Mouse (Mus musculus) C2C12 (cell line): ENCODE results near the gene Litaf. TPM values are rescaled to one million over a fixed set of nuclear protein-coding genes. Genes with fewer than 3 reads are reported as not detected.

Experiments
- H3K27me3 ChIP-seq: one replicate; pipeline ENCODE4 v1.6.1; 2011; ENCODE audit not compliant: control insufficient read depth, insufficient read depth, insufficient read length
- H3K36me3 ChIP-seq: one replicate; pipeline ENCODE4 v1.6.1; 2011; ENCODE audit not compliant: control insufficient read depth, insufficient read depth
- H3K4me3 ChIP-seq: one replicate; pipeline ENCODE4 v1.5.1; 2011; ENCODE audit warnings: mild to moderate bottlenecking, control low read depth; ENCODE audit not compliant: poor library complexity, insufficient read depth, severe bottlenecking
- H3K79me2 ChIP-seq: one replicate; pipeline ENCODE4 v1.6.1; 2011; ENCODE audit not compliant: control insufficient read depth, insufficient read depth
- H3K79me3 ChIP-seq: one replicate; pipeline ENCODE4 v1.6.1; 2011; ENCODE audit warnings: low read depth, control low read depth
- H3ac ChIP-seq: one replicate; pipeline ENCODE3; 2011; ENCODE audit warnings: low read depth; ENCODE audit not compliant: control insufficient read depth, insufficient read length
- CEBPB ChIP-seq: IDR thresholded peaks from one replicate; pipeline ENCODE4 v1.6.1; 2011; ENCODE audit warnings: low read depth, mild to moderate bottlenecking, control low read depth, moderate library complexity
- CTCF ChIP-seq: IDR thresholded peaks from one replicate; pipeline ENCODE4 v1.5.1; 2011; ENCODE audit not compliant: control insufficient read depth, insufficient read depth, insufficient read length
- FOSL1 ChIP-seq: IDR thresholded peaks from one replicate; pipeline ENCODE4 v1.8.0; 2011; ENCODE audit warnings: mild to moderate bottlenecking, low read length; ENCODE audit not compliant: poor library complexity, insufficient read depth, severe bottlenecking
- MAX ChIP-seq: IDR thresholded peaks from one replicate; pipeline ENCODE4 v1.6.1; 2011; ENCODE audit warnings: mild to moderate bottlenecking, control low read depth
- MYOD1 ChIP-seq: IDR thresholded peaks from one replicate; pipeline ENCODE4 v1.6.1; 2011; ENCODE audit warnings: low read depth; ENCODE audit not compliant: control insufficient read depth, insufficient read length
- MYOG ChIP-seq: IDR thresholded peaks from one replicate; pipeline ENCODE4 v1.6.1; 2011; ENCODE audit not compliant: control insufficient read depth, insufficient read length; ENCODE audit errors: extremely low read depth
- USF1 ChIP-seq: IDR thresholded peaks from one replicate; pipeline ENCODE4 v1.6.1; 2011; ENCODE audit warnings: low read depth, mild to moderate bottlenecking, control low read depth, moderate library complexity
- microRNA-seq: library from miRNA; unstranded; fragments of <30 nt; microRNA quantifications from one replicate; pipeline ENCODE4, GENCODE M21; 2019; ENCODE audit warnings: borderline microRNAs expressed
- polyA plus RNA-seq: library from polyadenylated mRNA; unstranded; fragments of >200 nt; fragmentation: generic; extraction: Trizol; gene quantifications from one replicate; pipeline ENCODE4 v1.2.1, GENCODE M21; 2012; ENCODE audit warnings: missing spikeins

The Litaf gene
- polyA plus RNA-seq, 1 experiment: 116 TPM

DNA sequence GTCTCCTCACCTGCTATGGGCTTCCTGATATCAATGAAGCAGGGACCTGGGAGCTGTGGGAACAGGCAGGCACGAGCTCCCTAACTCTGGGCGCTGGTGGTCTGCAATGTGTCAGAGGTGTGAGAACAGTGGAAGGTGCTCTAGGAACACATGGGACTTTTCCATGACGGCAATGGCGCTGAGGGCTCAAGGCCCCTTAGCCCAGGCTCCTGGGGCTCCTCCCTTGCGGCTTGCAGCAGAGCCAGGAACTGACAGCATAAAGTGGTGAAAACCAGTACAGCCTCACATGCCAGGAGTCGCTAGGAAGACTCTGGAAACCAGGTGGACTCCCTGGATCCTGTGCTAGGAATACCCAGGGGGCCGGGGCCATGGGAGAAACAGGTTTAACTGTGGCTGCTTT is 155.4 kb downstream of the Litaf start:
- TF ChIP-seq MAX: no peak
- no peak for TF ChIP-seq CTCF
- no peak for TF ChIP-seq CEBPB
- TF ChIP-seq MYOG: no peak
- no peak for TF ChIP-seq FOSL1
- no peak for TF ChIP-seq MYOD1
- TF ChIP-seq USF1: no peak

More for the DNA sequence above, 155.4 kb downstream of the Litaf start:
- no peak overlapping the region for H3K4me3 ChIP-seq
- no peak overlapping the region for H3ac ChIP-seq
- H3K36me3 ChIP-seq: no peaks in the 10 kb centered on the region
- no peaks in the 10 kb centered on the region for H3K79me2 ChIP-seq
- H3K27me3 ChIP-seq: peaks cover 3% of the 10 kb centered on the region
- H3K79me3 ChIP-seq: no peaks in the 10 kb centered on the region

Small RNA genes lying within 50 kb of the gene (microRNA-seq; reads per million reads assigned to microRNA genes)
- gene Gm26268: not detected

Other genes with a start within 250 kb of the Litaf start
- 2.5 TPM for gene Rmi2, start 231.1 kb downstream of the Litaf start, polyA plus RNA-seq
- 54.1 TPM for gene Snn, start 5.2 kb downstream of the Litaf start, polyA plus RNA-seq
- 13.8 TPM for gene Txndc11, start 68.5 kb upstream of the Litaf start, polyA plus RNA-seq
- gene Zc3h7a, start 110.2 kb upstream of the Litaf start, polyA plus RNA-seq: 10.2 TPM
- gene Rsl1d1, start 137.2 kb upstream of the Litaf start, polyA plus RNA-seq: 62.7 TPM
- 79.7 TPM for gene Gspt1, start 188.2 kb upstream of the Litaf start, polyA plus RNA-seq
- gene Tnfrsf17, start 247.7 kb upstream of the Litaf start, polyA plus RNA-seq: not detected